Mouse (Mus musculus) bone marrow, adult 2 months (tissue): ENCODE results near the gene Med14. TPM values are rescaled to one million over a fixed set of nuclear protein-coding genes. Genes with fewer than 3 reads are reported as not detected.

Source experiments
- H3K27ac ChIP-seq: fragments of 200-500 bp; 2 replicates; pipeline ENCODE4 v1.5.1; 2012; ENCODE audit warnings: low read depth, mild to moderate bottlenecking, control low read depth, inconsistent platforms, low read length; ENCODE audit not compliant: control insufficient read depth, poor library complexity, insufficient read depth
- H3K4me1 ChIP-seq: fragments of 200-500 bp; 2 replicates; pipeline ENCODE4 v1.6.1; 2011; ENCODE audit warnings: low read length; ENCODE audit not compliant: control insufficient read depth, insufficient read depth
- H3K4me3 ChIP-seq: fragments of 200-500 bp; replicated peaks from 2 replicates; pipeline ENCODE3; 2011; ENCODE audit warnings: mild to moderate bottlenecking, low read depth, low read length, control low read depth; ENCODE audit not compliant: control insufficient read depth
- CTCF ChIP-seq: fragments of 200-500 bp; IDR thresholded peaks from 2 replicates; pipeline ENCODE4 v1.5.1; 2011; ENCODE audit warnings: low read length, control low read depth; ENCODE audit not compliant: control insufficient read depth, insufficient read depth
- POLR2A ChIP-seq: fragments of 200-500 bp; IDR thresholded peaks from 2 replicates; pipeline ENCODE4 v1.6.1; 2011; ENCODE audit warnings: low read depth, mild to moderate bottlenecking, control low read depth, low read length, borderline replicate concordance; ENCODE audit not compliant: control insufficient read depth
- WGBS: fragments of 180-500 bp; shearing (Covaris S2); methylation state at CpG from one replicate; pipeline ENCODE4 v1.1.7; 2018; 5-methylcytosine and 5-hydroxymethylcytosine counted together
- polyA plus RNA-seq: library from polyadenylated mRNA; stranded (reverse); fragments of >200 nt; gene quantifications from 2 replicates; pipeline ENCODE4 v1.2.4, GENCODE M21; 2011; ENCODE audit warnings: low replicate concordance; ENCODE audit not compliant: missing spikeins, insufficient read depth, insufficient read length

The Med14 gene
- 5.5 TPM in 2 replicates for polyA plus RNA-seq

GRCm38 (mm10) chrX:12761626-12762333 lies at the start of gene Med14:
Gene Med14, minus strand, starts transcription at chrX:12762073.
- peak within 1 kb of the TSS; percentile 99 for H3K27ac ChIP-seq
- WGBS: 7% methylated on average over 67 of the region's 79 CpGs
- H3K4me1 ChIP-seq: no peaks in the 10 kb centered on the region
- TF ChIP-seq POLR2A (peak; percentile 76; the same call in 1 of the 2 replicates), CTCF (no peak)
- H3K4me3 ChIP-seq: peak within 1 kb of the TSS; percentile 93

DNA sequence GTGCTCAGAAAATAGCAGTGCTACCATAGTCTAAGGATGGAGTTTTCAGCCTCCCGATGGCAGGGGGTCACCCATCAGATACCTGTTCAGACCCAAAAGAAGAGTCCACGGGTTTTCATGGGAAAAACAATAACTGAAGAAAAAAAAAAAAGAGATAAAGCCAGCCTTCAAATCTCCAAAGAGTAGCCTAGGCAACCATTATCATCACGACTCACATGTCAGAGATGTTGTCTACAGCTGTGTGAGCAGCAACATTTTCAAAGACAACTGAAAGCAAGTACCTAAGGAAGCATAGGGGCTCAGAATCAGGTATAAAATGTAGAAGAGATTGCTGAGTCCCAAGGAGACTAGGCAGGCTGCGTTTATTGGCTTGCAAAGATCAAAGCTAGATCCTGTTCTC lies 38.7 kb upstream of the Med14 start:
- Histone ChIP-seq H3K4me1 (no peaks in the 10 kb centered on the region), H3K27ac (no peak overlapping the region), H3K4me3 (no peak overlapping the region)
- 62% methylated on average over 4 of the region's 4 CpGs for WGBS
- no peak for TF ChIP-seq CTCF
- TF ChIP-seq POLR2A: no peak

DNA sequence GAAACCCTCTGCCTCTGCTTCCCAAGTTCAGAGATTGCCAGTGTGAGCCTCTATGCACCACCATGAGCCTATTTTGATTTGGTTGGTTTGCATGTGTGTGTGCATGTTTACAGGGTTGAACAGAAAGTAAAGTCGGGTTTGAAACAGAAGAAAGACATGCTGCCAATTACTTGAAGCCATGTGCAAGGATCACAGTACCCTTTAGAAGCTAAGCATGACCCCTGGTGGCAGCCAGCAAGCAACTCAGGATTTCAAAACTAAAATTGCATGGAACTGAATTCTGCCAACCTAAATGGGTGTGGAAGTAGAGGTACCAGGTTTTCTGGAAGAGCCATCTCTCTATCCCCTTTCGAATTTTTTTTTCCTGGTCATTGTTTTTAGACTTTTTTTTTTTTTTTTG lies 33.0 kb upstream of the Med14 start:
- WGBS: 19% methylated on average over 2 of the region's 2 CpGs
- H3K27ac ChIP-seq: no peak overlapping the region
- no peak overlapping the region for H3K4me3 ChIP-seq
- H3K4me1 ChIP-seq: no peaks in the 10 kb centered on the region
- TF ChIP-seq CTCF (no peak), POLR2A (no peak)

GRCm38 (mm10) chrX:12791674-12792340 lies 29.9 kb upstream of the Med14 start:
- no peak for TF ChIP-seq POLR2A

GRCm38 (mm10) chrX:12773236-12773635 lies 11.4 kb upstream of the Med14 start:
- no peak for TF ChIP-seq CTCF
- no peak for TF ChIP-seq POLR2A
- Histone ChIP-seq H3K4me3 (no peak overlapping the region), H3K27ac (no peak overlapping the region), H3K4me1 (no peaks in the 10 kb centered on the region)
- 83% methylated on average over 3 of the region's 3 CpGs for WGBS

More at GRCm38 (mm10) chrX:12791674-12792340, 29.9 kb upstream of the Med14 start:
- Histone ChIP-seq H3K4me1 (no peaks in the 10 kb centered on the region), H3K27ac (no peak overlapping the region), H3K4me3 (no peak overlapping the region)
- whole genome bisulfite sequencing: 75% methylated on average over 4 of the region's 4 CpGs

DNA sequence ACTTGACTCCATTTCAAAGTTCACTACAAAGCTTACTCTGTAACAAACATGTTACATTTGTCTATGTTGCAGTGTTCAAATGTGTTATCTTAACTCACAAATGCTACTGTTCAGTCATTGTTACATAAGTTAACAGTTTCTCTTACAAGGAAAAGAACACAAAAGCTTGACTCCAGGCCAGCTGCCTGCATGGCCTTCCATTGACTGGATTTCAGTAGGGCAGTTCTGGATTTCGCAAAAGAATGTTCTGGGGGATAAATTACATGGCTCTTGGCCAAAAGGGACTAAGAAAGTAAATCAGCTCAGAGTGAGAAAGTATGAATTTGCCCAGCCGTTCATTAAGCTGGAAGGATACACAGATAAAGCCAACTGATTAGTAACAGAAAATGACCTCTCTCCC lies 9.7 kb upstream of the Med14 start:
- Histone ChIP-seq H3K4me1 (no peaks in the 10 kb centered on the region), H3K4me3 (no peak overlapping the region), H3K27ac (no peak overlapping the region)
- TF ChIP-seq POLR2A: no peak
- no peak for TF ChIP-seq CTCF
- 70% methylated on average over 2 of the region's 2 CpGs for WGBS

DNA sequence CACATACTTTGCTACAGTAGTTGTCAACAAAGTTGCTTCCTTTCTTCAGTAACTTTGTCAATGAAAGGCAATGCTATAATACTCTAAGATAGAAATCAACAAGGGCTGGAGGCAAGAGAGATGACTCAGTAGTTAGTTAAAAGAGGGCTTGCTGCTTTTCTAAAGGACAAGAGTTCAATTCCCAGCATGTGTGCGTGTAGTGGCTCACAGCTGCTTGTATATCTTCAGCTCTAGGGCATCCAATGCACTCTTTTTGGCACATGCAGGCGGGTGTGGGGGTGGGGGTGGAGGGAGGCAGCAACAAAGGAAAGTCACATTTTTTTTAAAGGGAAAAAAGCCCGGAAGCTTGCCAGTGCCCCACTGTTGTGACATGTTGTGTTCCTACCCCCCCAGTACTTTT lies 6.7 kb upstream of the Med14 start:
- TF ChIP-seq POLR2A: no peak
- no peak for TF ChIP-seq CTCF
- WGBS: 80% methylated on average over 3 of the region's 3 CpGs
- no peaks in the 10 kb centered on the region for H3K4me1 ChIP-seq
- no peak overlapping the region for H3K4me3 ChIP-seq
- H3K27ac ChIP-seq: no peak overlapping the region

DNA sequence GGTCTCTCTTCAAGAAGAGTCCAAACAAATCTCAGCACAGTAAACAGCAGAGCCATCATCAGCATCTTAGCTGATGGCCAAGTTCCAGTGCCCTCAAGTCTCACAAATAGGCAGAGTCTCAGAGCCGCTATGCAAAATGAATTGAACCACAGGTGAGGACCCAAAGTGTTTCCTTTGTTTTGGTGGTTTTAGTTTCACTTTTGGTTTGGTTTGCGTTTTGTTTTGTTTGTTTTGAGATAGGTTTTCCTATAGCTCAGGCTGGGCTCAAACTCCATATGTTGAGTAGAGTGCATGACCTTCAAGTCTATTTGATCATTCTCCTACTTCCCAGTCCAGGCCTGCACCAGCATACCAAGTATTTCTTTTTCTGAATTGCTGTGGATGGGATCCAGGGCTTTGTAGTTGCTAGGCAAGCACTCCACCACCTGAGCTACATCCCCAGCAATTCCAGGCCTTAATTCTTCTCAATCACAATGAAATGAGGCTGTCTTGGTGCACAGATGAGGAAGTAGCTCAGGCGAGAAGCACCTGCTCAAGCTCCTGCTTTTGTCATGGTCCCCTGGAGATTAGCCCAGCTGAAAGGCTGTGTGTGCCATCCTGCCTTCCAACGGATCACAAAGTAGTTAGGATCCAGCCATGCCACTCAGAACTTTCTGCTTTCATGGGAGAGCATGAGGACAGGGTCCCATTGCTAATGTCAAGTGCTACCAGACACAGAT lies 5.1 kb upstream of the Med14 start:
- no peaks in the 10 kb centered on the region for H3K4me1 ChIP-seq
- no peak overlapping the region for H3K4me3 ChIP-seq
- TF ChIP-seq CTCF (no peak), POLR2A (no peak)
- 22% methylated on average over 4 of the region's 4 CpGs for WGBS
- peak overlapping the region; percentile 16; the same call in 1 of the 2 replicates for H3K27ac ChIP-seq
